Mouse (Mus musculus) ES-E14 (cell line): Measurements from ENCODE around the gene Hsd11b1. TPM values are rescaled to one million over a fixed set of nuclear protein-coding genes. Genes with fewer than 3 reads are reported as not detected.

Source experiments
- DNase-seq: peaks from one replicate; pipeline ENCODE4 v3.0.0-alpha.2; 2013; ENCODE audit warnings: low read depth, low spot score
- H3K27ac ChIP-seq: 2 replicates; pipeline ENCODE4 v1.5.1; 2012; ENCODE audit warnings: low read depth, mild to moderate bottlenecking, low read length, moderate library complexity, mixed read lengths; ENCODE audit not compliant: poor library complexity, insufficient read depth, severe bottlenecking
- H3K36me3 ChIP-seq: 2 replicates; pipeline ENCODE4 v1.6.1; 2012; ENCODE audit warnings: mild to moderate bottlenecking, low read length, moderate library complexity, mixed read lengths; ENCODE audit not compliant: control insufficient read depth, poor library complexity, insufficient read depth, severe bottlenecking
- H3K4me1 ChIP-seq, 2 experiments: fragments of 150-350 bp in 1 of 2; sonication (generic) in 1 of 2; 2 replicates each; pipeline ENCODE4 v1.6.1; 2012; ENCODE audit warnings: low read length in 2 of 2, mild to moderate bottlenecking in 1 of 2, mixed read lengths in 1 of 2; ENCODE audit not compliant: control insufficient read depth in 2 of 2, insufficient read depth in 2 of 2, poor library complexity in 1 of 2
- H3K4me3 ChIP-seq, 2 experiments: fragments of 150-350 bp in 1 of 2; sonication (generic) in 1 of 2; 2 replicates each; pipeline ENCODE4 v1.5.1; 2012; ENCODE audit warnings: low read length in 2 of 2, low read depth in 1 of 2, mild to moderate bottlenecking in 1 of 2, mixed read lengths in 1 of 2; ENCODE audit not compliant: insufficient read depth in 1 of 2, poor library complexity in 1 of 2, severe bottlenecking in 1 of 2
- H3K9ac ChIP-seq: 2 replicates; pipeline ENCODE4 v1.6.1; 2012; ENCODE audit warnings: low read depth, mild to moderate bottlenecking, low read length, mixed read lengths; ENCODE audit not compliant: poor library complexity, insufficient read depth, severe bottlenecking
- H3K9me3 ChIP-seq: fragments of 150-350 bp; sonication (generic); 2 replicates; pipeline ENCODE4 v1.6.1; 2012; ENCODE audit warnings: low read depth, mild to moderate bottlenecking, low read length; ENCODE audit not compliant: control insufficient read depth, insufficient read depth
- CHD2 ChIP-seq: IDR thresholded peaks from 2 replicates; pipeline ENCODE4 v1.6.1; 2014; ENCODE audit warnings: mild to moderate bottlenecking, low read depth, low read length, inconsistent platforms
- HCFC1 ChIP-seq: IDR thresholded peaks from 2 replicates; pipeline ENCODE4 v1.6.1; 2012; ENCODE audit warnings: low read length, inconsistent platforms, borderline replicate concordance; ENCODE audit not compliant: insufficient read depth
- MAFK ChIP-seq: IDR thresholded peaks from 2 replicates; pipeline ENCODE4 v1.6.1; 2014; ENCODE audit warnings: mild to moderate bottlenecking, low read depth, low read length, inconsistent platforms; ENCODE audit not compliant: insufficient read depth
- ZC3H11A ChIP-seq: IDR thresholded peaks from 2 replicates; pipeline ENCODE4 v1.6.1; 2012; ENCODE audit warnings: low read depth, mild to moderate bottlenecking, inconsistent platforms, low read length, borderline replicate concordance
- ZNF384 ChIP-seq: IDR thresholded peaks from 2 replicates; pipeline ENCODE4 v1.6.1; 2012; ENCODE audit warnings: low read depth, low read length, inconsistent platforms
- in situ Hi-C, 2 experiments: fragments of 600-800 bp; cut with MboI; formaldehyde crosslinking; loops; one replicate each; pipeline ENCODE4 v1.15.1; 2025; ENCODE audit warnings: low sequenced_read_pairs in 2 of 2, inconsistent platforms in 1 of 2; ENCODE audit not compliant: unreplicated experiment in 2 of 2
- total RNA-seq: library from RNA; depleted of rRNA; stranded (reverse); fragments of 300-350 nt; gene quantifications from 2 replicates; pipeline ENCODE4 v1.2.3, GENCODE M21; 2012

Gene Hsd11b1
- total RNA-seq, 1 experiment, result 0.18 TPM

DNA sequence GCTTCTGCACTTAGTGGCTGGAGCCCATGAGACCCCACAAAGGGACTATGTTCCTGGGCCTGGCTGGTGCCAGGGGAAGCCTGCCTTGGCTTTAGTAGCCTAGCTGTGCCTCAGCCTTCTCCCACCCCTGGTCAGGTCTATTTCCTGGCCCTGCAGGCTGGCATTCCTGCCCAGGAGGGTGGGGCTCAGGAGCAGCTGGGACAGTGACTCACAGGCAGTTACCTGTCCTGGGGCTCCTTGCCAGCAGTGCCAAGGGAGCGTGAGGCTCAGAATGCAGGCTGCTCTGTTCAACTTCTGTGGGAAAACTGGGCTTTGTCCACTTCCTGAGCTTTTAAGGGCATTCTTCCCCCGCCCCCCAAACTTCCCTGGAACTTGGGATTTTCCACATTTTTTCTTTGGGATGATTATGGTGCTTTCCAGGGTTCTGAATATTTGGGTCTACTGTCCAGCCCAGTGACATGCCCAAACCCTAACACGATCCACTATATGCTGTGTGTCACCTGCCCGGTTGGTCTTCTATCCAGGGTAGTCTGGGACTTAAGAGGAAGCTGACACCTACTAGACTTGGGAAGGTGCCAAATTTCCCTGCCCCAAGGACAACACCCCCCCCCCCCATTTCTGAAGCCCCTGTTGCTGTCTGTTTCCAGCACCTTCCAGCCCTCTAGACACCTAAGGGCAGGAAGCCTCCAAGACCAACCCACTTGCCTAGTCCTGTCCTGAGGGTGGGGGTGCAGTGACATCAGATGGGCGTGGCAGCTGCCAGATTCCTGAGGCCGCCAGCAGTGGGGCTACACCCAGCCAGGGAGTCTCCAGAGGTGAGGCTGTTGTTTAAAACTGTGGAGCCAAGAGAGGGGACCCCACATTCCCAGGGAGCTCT, 37.6 kb upstream of the Hsd11b1 start:
- TF ChIP-seq HCFC1 (no peak), ZC3H11A (no peak), MAFK (no peak), ZNF384 (no peak), CHD2 (no peak)
- Histone ChIP-seq H3K36me3 (no peaks in the 10 kb centered on the region), H3K27ac (no peak overlapping the region), H3K4me1 (peaks cover 0 to 9% of the 10 kb centered on the region in 2 experiments; a peak in 2 of 4 replicates), H3K9me3 (no peaks in the 10 kb centered on the region), H3K4me3 (peak overlapping the region in 1 of 2 experiments; percentile 12; a peak in 1 of 4 replicates), H3K9ac (no peak overlapping the region)
- DNase-seq, result no peak
- in situ Hi-C loops, result no loop called here

DNA sequence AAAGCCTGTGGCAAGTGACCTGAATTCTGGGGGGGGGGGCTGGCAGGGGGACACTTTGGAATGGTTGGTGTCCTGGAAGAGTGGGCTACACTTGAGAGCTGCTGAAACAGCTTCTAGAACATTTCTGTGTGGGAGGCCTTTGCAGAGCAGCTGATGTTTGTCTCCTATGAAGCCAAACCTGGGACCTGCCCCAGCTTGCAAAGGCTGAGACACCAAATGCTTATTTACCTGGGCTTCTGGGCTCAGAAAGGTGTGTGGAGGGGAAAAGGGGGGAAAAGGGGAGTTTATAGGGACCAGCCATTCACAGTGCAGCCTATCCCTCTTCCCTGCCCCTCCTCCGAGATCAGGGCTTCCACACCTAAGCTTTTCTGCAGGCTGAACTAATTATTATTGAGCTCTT, 36.1 kb upstream of the Hsd11b1 start:
- Histone ChIP-seq H3K4me3 (no peak overlapping the region), H3K9me3 (no peaks in the 10 kb centered on the region), H3K36me3 (no peaks in the 10 kb centered on the region), H3K9ac (no peak overlapping the region), H3K27ac (no peak overlapping the region), H3K4me1 (peaks cover 0 to 9% of the 10 kb centered on the region in 2 experiments; a peak in 2 of 4 replicates)
- TF ChIP-seq ZNF384, result no peak
- no peak for TF ChIP-seq MAFK
- TF ChIP-seq HCFC1, result no peak
- TF ChIP-seq CHD2, result no peak
- TF ChIP-seq ZC3H11A, result no peak
- no peak for DNase-seq
- in situ Hi-C loops, result no loop called here

DNA sequence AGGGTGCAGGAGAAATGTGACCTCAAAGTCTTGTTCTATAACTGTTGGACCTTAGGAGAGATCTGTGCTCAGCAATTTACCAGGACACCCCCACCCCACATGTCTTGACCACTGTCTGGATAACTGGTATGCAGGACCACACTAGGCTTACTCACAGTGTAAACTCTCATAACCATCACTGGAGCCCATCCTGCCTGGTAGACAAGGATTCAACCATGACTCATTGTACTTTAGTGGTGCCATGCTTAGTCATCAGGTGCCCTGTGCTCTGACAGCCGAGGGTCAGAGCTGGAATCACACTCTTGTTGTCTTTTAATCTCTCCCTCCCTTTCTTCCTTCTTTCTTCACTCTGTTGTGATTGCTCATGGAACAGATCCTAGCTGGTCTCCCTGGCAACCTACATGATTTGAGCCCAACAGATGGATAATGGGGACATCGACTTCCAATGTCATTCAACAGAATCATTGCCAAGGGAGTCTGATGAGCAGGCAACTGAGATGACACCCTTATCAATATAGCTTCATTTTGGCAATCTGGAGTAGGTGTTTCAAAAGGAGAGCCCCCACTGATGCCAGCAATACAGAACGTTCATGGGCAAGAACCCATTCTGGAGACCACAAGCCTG, 34.4 kb upstream of the Hsd11b1 start:
- no peaks in the 10 kb centered on the region for H3K9me3 ChIP-seq
- in situ Hi-C loops, result no loop called here
- no peak overlapping the region for H3K27ac ChIP-seq
- peaks cover 0 to 9% of the 10 kb centered on the region in 2 experiments; a peak in 2 of 4 replicates for H3K4me1 ChIP-seq
- no peak overlapping the region for H3K9ac ChIP-seq
- DNase-seq, result no peak
- H3K4me3 ChIP-seq, result no peak overlapping the region
- TF ChIP-seq ZC3H11A, result no peak
- TF ChIP-seq CHD2, result no peak
- no peak for TF ChIP-seq HCFC1
- TF ChIP-seq MAFK, result no peak
- no peak for TF ChIP-seq ZNF384
- H3K36me3 ChIP-seq, result no peaks in the 10 kb centered on the region

DNA sequence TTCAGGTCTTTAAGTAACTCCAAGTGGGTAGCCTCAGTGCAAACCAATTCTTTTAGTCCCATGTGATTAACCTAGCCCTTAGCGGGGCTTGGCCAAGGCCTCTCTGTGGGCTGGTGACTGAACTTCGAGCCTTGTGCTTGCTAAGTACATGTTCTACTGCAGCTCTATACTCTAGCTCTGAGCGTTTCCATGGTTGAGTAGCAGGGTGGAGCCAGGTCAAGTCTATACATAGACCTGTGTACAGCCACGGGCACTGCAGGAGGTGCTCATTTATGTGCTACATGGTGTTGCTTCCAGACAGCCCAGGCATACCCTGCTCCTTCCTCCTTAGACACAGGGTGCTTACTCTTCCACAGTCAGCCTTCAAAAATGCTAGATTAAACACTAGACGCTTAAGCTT, 32.0 kb upstream of the Hsd11b1 start:
- no peak overlapping the region for H3K4me3 ChIP-seq
- H3K9ac ChIP-seq, result no peak overlapping the region
- no peaks in the 10 kb centered on the region for H3K4me1 ChIP-seq
- no peak overlapping the region for H3K27ac ChIP-seq
- in situ Hi-C loops, result no loop called here
- no peaks in the 10 kb centered on the region for H3K9me3 ChIP-seq
- no peak for TF ChIP-seq MAFK
- TF ChIP-seq HCFC1, result no peak
- TF ChIP-seq ZC3H11A, result no peak
- TF ChIP-seq ZNF384, result no peak
- TF ChIP-seq CHD2, result no peak
- no peaks in the 10 kb centered on the region for H3K36me3 ChIP-seq
- no peak for DNase-seq
